31 mouse cellular contexts compared by ENCODE assay signal in the genomic region with DNA sequence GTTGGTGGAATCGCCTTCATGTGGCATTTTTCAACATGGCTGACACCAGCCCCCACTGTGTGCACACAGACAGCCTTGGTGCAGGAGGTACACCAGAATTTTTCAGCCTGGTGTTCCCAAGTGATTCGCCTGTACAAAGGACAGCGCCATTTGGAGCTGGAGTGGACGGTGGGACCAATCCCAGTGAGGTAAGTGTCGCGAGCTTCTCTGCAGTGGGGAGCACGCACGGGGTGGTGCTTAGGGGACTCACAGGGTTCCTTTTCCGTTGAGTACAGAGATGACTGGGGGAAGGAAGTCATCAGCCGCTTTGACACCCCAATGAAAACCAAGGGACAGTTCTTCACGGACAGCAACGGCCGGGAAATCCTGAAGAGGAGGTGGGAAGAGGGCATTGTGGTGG. TPM values are rescaled to one million over a fixed set of nuclear protein-coding genes. Genes with fewer than 3 reads are reported as not detected.
"Had no signal": no experiment of that assay in that cellular context is flagged by ENCODE, and none has a peak within 500 bp of the region (broad histone marks: within the 10 kb centered on the region; RNA-seq: fewer than 3 reads in every experiment).

No protein-coding gene starts in this region.

- H3K4me2 ChIP-seq: embryonic facial prominence, embryonic 12.5 days; embryonic facial prominence, embryonic 13.5 days; embryonic facial prominence, embryonic 15.5 days; forebrain, embryonic 12.5 days; forebrain, embryonic 13.5 days; forebrain, embryonic 15.5 days had no signal

- ATAC-seq: forebrain, embryonic 13.5 days; forebrain, embryonic 14.5 days; forebrain, embryonic 15.5 days; forebrain, embryonic 16.5 days; forebrain, postnatal 0 days had no signal

- H3K27ac ChIP-seq: embryonic facial prominence, embryonic 10.5 days; embryonic facial prominence, embryonic 12.5 days; embryonic facial prominence, embryonic 13.5 days; embryonic facial prominence, embryonic 15.5 days; forebrain, embryonic 10.5 days; forebrain, embryonic 12.5 days; forebrain, embryonic 13.5 days; forebrain, embryonic 15.5 days; gastrocnemius, adult 2 months; heart, adult 2 months had no signal

- H3K4me3 ChIP-seq: embryonic facial prominence, embryonic 10.5 days; embryonic facial prominence, embryonic 12.5 days; embryonic facial prominence, embryonic 13.5 days; embryonic facial prominence, embryonic 15.5 days; erythroblast, embryonic 14.5 days; forebrain, embryonic 10.5 days; forebrain, embryonic 12.5 days; forebrain, embryonic 13.5 days; forebrain, embryonic 15.5 days; gastrocnemius, adult 2 months; heart, adult 2 months had no signal

- H3K4me1 ChIP-seq: embryonic facial prominence, embryonic 12.5 days; embryonic facial prominence, embryonic 13.5 days; embryonic facial prominence, embryonic 15.5 days; forebrain, embryonic 12.5 days; forebrain, embryonic 13.5 days; forebrain, embryonic 15.5 days had no signal

- DNase-seq: cerebellum, adult 8-10 months; cerebellum, adult 9-10 months; cerebellum, adult 9-11 months; cerebellum, postnatal 10 days; cerebellum, postnatal 14 days; cerebellum, postnatal 25 days; cerebellum, postnatal 36 days; embryo, embryonic 11 days; forebrain, postnatal 0 days; gastrocnemius, adult 2 months; gastrocnemius, postnatal 10 days; gastrocnemius, postnatal 14 days; gastrocnemius, postnatal 25 days; gastrocnemius, postnatal 36 days; heart, adult 18-20 months had no signal

- H3K9me3 ChIP-seq: embryonic facial prominence, embryonic 10.5 days; embryonic facial prominence, embryonic 12.5 days; embryonic facial prominence, embryonic 13.5 days; embryonic facial prominence, embryonic 15.5 days; forebrain, embryonic 10.5 days; forebrain, embryonic 12.5 days; forebrain, embryonic 13.5 days; forebrain, embryonic 15.5 days had no signal

- H3K9ac ChIP-seq: embryonic facial prominence, embryonic 12.5 days; embryonic facial prominence, embryonic 13.5 days; embryonic facial prominence, embryonic 15.5 days; forebrain, embryonic 12.5 days; forebrain, embryonic 13.5 days; forebrain, embryonic 15.5 days; forebrain, postnatal 0 days had no signal

- H3K27me3 ChIP-seq: embryonic facial prominence, embryonic 12.5 days; embryonic facial prominence, embryonic 13.5 days; embryonic facial prominence, embryonic 15.5 days; forebrain, embryonic 12.5 days; forebrain, embryonic 13.5 days; forebrain, embryonic 15.5 days had no signal

RNA-seq across cellular contexts. Expression of gene Gm5741, which starts 27.3 kb away (rescaled TPM):
- polyA plus RNA-seq: cortical plate, adult 2 months; embryonic facial prominence, embryonic 10.5 days; embryonic facial prominence, embryonic 11.5 days; embryonic facial prominence, embryonic 12.5 days; erythroblast, embryonic 14.5 days; forebrain, embryonic 10.5 days; forebrain, embryonic 11.5 days; forebrain, embryonic 14.5 days; frontal cortex, adult 2 months; heart, adult 2 months had no signal
